Mouse (Mus musculus): Measurements from ENCODE around the gene Inpp5f.
"Not testable (repeated sequence)": the region's sequence is repeated elsewhere in the genome, so short reads cannot be mapped to it uniquely, and the experiment has no call there.

The Inpp5f gene

DNA sequence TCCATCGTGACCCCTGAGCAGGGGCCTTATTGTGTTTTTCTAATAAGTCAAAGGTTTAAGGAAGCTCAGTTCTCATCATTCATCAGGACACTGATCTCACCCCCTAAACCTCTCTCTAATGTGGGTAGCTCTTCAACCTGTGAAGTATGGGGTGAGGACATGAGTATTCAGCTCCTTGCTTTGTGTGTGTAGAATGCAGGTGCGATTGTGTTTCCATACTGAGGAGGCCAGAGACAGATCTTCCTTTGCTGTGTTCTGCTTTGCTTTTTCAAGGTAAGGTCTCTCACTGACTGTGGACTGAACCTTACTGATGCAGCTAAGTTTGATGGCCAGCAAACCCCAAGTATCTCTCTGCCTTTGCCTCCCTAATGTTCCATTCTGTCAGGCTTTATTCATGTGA lies 14.9 kb upstream of the Inpp5f start:
- DNase-seq, result no peak

DNA sequence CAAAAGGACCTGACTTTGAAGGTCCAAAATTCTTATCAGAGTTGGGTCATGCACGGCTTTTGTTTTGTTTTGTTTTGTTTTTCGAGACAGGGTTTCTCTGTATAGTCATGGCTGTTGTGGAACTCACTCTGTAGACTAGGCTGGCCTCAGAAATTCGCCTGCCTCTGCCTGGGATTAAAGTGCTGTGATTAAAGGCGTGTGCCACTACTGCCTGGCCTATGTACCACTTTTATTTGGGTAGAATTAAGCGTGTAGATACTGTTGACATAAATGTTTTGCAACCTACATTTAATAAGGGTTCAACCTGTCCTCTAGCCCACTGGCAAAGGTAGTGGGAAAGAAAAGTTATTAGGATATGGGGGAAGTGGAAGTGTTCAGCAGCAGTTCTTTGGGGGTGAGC lies 12.1 kb upstream of the Inpp5f start:
- no peak for DNase-seq

DNA sequence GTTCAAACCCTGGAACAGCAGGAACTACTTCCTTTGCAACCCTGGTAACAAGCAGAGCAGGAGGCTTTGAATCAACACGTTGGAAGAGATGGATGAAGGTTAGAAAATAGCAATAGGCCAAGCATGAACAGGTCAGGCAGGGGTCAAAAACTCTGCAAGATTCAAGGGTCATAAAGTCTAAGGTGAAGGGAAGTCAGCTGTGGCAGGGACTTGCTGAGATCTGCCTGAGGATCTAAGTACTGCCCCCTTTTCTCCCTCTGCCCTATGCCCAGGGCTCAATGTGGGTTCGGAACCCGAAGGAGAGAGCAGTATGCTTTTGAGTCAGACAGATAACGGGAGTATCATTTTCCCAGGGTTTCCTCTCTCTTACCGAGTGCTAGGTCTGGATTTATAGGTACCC lies 9.3 kb upstream of the Inpp5f start:
- DNase-seq, result no peak

DNA sequence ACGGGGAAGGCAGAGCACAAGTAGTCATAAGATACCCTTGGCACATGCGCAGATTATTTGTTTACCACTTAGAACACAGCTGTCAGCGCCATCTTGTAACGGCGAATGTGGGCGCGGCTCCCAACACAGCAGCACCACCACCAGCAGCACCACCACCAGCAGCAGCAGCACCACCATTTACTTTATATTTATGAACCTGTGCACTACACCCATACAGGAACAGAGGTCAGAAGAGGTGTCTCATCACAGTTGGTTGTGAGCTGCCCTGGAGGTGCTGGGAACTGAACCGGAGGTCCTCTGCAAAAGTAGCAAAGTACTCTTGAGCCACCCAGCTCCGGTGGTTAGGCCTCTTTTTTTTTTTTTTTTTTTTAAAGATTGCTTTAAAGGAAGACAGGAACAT lies 1.2 kb upstream of the Inpp5f start:
- DNase-seq, result not testable (repeated sequence)

DNA sequence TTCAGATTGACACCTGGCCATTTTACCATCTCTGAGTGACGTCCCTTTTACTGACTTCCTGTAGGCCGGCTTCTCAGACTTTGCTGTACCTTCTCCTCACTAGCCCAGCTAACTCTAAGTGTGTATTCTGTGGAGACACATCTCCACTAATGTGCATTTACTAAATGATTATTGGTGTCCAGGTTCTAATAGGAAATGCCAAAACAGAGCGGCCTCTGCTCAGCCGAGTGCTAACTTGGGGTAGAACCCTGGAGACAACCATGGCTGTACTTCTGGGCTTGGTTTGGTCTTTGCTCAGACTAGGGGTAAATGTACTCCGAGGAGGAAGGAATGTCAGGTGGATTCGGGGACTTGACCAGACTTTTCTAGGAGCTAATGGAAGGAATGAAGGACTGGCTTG lies 638 bp upstream of the Inpp5f start:
- no peak for DNase-seq

DNA sequence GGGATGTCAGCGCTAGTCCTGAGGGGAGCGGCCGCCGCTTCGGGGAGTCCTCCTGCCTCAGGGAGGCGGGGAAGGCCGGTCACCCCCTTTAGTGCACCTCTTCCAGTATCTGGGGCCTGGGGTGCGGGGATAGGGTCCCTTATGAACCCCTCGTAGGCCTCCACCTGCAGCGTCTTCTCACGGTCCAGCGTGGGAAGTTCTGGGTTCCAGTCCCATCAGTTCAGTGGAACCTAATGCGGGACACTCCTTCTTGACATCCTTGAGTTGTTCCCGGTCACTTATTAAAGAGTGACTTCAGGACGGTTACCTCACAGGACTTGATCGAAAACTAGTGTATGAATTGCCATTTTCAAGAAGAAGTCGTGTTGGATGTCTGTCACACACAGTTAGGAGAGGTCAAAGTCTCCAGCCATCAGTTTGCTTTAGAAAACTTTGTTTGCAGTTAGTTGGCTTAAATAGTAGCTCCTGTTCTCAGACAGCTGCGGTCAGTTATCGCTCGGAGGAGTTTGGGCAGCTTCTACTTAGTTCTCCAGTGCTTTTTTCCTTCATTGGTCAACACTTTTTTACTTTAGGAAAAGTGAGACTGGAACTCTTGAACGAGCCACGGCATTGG lies 777 bp downstream of the Inpp5f start:
- no peak for DNase-seq

DNA sequence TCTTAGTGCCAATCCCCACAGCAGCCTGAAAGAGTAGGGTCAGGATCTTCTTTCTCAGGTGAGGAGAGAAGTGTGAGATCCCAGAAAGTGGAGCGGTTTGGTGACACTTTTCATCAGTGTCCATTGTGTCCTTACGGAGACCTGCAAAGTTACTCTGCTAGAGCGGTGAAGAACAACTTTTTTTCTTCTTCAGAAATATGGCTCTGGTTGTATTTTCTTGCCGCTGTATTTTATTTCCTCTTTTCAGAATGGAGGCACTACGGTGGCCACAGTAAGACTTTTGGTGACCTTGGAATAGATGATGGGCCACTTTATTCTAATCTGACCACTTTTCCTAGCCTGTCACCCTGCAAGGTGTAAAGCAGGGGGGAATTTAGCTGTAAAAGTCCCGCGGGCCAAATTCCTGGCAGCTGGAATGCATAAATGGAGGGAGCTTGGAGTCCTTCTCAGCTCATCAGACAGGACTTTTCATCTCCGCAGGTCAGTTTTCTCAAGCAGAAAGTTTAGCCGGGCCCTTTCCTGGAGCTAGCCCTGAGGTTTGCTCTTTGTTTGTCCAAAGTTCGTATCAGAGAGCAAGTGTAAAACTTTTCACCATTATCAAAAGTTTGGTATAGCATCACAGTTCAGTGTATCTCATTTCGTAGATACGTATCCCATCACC lies 1.5 kb downstream of the Inpp5f start:
- DNase-seq, result no peak

DNA sequence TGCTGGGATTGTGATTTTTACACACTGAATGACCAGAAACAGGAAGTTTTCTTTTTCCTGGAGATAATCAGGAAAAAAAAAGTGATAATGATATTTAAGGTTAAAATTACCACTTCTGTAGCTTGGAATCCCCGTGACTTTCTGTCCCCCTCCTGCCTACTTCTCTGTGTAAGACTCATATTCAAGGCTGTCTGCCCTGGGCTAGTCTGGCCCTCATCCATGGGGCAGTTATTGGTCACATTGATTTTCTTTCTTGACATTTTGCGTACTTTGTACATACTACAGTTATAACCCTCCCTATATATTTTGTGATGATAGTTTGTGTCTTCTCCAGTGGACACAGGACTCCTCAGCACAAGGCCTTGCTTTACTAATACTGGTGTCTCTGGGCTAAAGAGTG lies 2.5 kb downstream of the Inpp5f start:
- DNase-seq, result no peak

DNA sequence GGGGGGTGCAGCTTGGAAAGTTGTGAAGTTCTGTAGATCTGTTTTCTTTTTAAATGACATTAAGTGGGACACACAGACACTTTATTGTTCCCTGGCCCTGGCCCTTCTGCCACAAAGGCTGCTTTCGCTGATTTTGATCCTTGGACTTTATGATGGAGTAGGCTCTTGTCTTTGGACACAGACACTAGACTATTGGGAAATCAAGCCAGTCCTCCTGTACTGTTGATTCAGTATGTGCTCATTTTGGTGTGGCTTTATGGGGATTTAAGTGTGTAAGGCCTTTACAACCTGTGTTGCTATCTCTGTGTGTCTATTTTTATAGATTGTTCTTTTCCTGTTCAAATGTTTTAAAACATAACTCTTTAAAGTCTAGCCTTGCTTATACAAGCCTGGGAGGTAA lies 6.5 kb downstream of the Inpp5f start:
- no peak for DNase-seq

DNA sequence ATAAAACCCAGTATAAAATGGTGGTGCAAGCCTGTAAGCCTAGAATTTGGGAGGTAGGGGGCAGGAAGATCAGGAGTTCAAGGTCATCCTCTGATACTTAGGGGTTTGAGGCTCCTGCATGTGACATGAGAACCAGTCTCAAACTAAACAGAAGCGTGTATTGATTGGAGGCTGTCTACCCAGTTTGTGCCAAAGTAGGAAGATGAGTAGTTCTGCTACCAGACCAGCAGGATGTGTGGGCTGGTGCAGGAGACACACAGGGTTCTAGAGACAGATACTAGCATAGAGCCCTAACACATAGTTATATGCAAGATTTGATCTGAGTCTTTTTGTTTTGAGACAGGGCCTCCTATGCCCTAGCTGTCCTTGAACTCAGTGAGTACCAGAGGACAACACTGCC lies 9.1 kb downstream of the Inpp5f start:
- DNase-seq, result no peak

DNA sequence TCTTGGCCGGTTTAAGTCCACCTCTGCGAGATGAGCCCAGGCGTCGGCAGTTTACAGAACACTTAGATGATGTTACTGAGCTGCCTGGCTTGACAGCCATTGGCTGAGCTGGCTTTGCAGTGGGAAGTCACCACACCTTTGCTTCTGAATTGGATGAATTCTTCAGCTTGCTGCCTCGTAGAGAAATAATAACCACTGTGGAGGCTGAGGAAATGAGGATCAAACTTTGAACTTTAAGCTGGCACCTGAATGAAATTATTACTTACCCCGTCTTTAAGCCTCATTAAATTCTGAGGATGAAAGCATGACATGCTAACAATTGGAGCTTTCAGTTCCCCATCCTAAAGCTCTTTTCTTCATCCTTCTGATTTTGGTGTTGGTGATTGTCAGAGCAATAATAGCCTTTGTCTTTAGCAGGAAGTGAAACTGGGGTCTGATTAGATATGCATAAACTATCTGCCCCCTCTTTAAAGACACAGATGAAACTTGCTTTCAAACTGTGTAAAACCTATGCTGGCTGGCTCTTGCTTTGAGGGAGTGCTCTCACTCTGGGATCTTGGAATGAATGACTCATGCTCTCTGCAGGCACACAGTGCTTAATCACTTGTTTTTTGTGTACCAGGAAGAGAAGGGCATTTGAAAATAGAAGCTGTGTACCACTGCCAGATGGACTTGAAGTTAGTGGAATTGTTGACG lies 11.3 kb downstream of the Inpp5f start:
- peak; percentile 72 for DNase-seq

DNA sequence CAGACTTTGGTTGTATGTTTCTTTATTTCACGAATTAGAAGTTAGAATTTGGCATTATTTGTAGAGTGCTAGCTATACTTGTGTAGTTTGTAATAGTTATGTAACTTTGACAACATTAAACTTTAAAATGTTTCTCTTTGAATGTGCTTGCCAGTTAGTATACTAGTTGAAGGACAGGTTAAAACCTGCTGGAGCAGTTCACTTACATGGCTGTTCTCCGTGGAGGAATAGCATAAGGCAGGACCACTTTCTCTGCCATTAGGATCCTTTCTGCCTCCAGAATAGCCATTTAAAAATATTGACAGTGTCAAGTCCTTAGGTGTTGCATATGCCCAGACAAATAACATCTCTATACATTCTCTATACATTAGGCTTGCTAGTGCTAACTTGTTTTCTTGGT lies 11.9 kb downstream of the Inpp5f start:
- no peak for DNase-seq

DNA sequence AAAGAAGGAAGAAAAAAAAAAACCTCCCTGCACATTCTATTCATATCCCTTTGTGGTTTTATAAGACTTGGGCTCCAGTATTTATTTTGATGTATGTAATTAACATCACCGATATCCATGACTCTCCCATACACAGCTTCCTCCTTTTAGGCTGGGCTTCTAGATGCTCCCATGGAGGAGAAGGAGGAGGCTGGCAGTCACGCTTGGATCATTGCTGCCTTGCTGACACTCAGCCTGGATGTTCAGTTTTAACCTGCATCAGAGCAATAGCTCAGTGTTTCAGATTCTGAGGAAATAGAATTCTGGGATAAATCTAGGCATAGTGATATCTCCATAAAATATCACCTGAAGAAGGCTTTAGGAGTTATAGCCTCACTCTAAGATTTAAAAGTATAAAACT lies 14.3 kb downstream of the Inpp5f start:
- no peak for DNase-seq

DNA sequence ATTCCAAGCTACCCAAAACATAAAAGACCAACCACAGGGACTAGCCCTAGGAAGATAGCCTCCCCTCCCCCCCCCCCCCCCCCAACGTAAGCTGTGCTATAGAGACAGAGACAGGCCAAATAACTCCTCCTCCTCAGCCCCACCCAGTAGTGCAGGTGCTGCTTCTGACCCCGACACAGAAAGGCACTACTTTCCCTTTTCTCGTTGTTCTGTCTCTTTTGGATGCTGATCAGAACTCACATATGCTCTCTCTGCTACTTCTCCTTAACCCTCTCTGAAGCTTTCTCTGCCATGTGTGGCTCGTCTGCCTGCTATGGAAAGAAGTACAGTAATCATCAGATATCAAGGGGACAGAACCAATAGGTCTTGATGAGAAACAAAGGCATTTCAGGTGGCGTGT lies 15.5 kb downstream of the Inpp5f start:
- no peak for DNase-seq

DNA sequence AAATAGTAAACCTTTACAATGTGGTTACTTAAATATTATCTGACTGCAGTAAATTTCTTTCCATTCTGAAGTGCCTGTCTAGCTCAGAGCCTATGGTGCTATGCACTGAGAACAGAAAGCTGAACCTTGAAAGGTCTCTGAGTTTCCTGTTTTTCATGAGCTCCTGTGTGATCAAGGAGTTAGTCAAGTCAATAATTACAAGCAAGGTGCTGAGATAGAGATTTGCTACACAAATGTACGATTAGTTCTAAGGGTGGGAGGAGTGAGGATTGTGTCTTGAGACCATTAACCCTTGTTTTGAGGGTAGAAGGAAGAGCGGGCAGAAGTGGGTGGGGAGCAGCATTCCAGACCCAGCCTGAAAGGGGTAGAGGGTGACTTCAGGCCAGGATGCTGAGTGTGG lies 16.1 kb downstream of the Inpp5f start:
- DNase-seq, result no peak

DNA sequence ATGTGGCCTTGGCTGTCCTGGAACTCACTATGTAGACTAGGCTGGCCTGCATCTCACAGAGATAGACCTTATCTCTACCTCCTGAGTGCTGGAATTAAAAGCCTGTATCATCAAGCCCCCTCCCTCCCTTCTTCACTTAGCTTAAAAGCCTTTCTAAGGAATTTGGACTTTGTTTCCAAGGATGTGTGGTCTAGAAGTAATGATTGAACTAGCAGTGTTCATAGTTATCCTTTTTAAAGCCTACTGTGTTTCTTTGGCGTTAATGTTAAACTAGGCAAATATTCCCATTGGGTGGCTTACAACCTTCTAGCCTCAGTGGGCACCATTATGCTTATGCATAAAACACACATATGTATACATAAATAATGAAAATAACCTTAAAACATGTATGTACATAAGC lies 16.6 kb downstream of the Inpp5f start:
- DNase-seq, result no peak

DNA sequence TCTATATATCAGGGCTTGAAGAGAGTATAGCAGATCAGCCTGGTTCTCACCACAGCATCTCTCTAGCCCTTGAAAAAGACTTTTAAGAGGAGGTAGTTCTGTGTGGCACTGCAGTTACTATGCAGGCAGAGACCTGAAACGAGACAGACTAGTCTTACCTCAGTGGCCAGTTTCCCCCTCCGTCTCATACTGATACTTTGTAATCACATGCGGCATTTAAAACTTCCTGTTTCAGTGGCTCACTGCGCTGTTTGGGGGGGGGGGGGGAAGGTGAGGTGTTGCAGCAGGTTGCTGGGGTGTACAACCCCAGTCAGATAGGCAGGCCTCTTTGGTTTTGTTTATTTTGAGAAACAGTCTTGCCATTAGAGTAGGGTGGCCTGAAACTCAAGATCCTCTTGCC lies 22.0 kb downstream of the Inpp5f start:
- DNase-seq, result no peak

DNA sequence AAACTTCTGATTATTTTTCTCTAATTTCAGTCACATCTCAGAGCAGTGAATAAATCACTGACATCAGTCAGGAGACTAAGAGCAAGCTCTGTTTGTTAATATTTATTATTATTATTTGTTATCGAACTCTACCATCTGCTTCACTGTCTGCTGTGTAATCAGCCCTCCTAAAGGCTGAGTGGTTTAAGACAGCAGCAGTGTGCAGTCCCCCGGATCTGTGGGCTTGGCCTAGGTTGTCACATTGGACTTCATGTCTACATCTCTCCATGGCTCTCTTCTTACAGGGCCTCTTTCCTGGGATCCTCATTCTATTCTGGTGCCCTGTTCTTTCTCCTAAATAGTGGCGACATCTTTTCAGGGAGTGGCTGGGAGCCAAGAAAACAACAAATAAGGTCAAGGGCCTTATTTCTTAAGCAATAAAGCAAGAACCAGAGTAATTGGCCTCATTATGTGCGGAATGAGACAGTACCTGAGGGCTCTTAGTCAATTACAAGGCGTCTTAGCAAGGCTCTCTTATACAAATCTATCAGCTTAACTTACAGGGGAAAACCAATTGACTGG lies 28.9 kb downstream of the Inpp5f start:
- DNase-seq, result no peak

DNA sequence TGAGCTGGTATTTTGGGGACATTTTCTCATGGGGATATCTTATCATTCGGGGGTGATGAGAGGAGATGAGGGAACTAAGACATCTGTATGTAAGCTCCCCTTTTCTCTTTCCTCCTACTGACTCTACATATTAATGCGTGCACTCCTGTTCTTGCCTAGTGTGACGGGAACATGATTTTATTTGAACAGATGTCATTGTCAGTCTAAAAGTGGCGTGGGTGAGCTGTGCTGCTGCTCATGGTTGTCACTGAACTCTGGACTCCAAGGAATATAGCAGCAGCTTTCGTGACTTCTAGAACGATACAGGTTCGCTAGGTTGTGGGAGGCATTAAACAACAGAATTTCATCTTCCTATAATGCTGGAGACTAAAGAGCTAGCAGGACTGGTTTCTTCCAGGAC lies 30.4 kb downstream of the Inpp5f start:
- no peak for DNase-seq

DNA sequence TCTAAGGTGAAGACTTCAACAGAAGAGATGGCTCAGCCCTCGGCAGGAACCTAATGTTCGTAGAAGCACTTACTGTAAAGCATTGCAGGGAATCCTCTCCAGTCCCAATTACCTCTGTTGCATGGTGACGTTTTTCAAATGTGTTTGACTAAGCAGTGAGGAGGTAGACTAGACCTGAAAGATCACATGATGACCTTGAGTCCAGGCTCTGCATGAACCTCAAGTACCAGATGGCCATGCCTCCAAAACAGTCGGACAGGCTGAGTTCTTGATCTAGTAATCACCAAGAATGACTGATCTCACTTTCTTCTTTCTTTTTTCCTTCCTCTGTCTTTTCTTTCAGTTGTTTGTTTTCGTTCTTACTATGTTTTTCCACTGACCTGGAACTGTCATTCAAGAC lies 31.3 kb downstream of the Inpp5f start:
- peak; percentile 68 for DNase-seq

DNA sequence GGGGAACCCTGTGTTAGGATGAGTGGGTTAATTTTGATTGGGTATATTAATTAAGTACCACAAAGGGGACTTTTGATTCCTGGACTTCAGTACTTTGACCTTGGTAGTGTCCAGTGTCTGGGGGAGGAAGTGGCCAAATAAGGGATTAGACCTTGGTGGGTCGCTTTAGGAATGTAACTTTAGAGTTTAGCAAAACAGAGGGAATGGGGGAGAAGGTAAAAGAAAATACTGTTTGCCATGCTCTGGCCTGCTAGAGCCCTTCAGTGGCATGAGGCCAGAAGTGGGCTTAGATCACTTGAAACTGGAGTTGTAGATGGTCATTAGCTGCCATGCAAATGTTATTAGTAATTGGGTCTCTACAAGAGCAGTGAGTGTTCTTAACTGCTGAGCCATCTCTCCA lies 45.8 kb downstream of the Inpp5f start:
- DNase-seq, result no peak

DNA sequence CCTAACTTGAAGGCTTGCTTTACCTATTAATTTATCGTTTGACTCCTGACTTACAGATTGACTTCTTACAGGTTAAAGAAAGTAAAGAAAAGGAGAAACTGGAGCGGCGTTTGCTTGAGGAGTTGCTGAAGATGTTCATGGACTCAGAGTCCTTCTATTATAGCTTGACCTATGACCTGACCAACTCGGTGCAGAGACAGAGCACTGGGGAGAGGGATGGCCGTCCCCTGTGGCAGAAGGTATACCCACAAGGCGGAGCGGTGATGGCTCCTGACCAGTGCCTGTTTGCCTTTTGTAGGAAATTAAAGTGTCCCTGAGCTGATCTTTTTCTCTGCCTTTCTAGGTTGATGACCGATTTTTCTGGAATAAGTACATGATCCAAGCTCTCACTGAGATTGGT lies 52.8 kb downstream of the Inpp5f start:
- DNase-seq, result no peak

DNA sequence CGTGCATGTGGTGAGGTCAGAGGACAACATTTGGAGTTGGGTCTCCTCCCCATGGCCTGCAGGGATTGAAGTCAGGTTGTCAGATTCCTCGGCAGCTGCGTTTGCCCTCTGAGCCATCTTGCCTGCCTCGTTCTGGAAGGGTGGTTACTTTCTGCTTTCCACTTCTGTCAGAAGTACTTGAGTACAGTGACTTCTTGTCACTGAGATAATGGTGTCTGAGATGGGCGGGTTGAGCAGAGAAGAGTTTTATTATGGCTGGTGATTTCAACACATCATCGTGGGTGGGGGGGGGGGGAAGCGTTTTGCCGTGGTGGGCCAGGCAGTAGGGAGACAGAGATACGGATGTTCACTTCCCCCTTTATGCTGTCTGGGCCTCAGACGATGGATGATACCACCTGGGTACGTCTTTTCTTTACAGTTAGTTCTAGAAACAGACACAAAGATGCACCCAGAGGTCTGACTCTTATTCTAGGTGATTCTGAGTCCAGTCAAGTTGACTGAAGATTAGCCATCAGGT lies 53.8 kb downstream of the Inpp5f start:
- no peak for DNase-seq

DNA sequence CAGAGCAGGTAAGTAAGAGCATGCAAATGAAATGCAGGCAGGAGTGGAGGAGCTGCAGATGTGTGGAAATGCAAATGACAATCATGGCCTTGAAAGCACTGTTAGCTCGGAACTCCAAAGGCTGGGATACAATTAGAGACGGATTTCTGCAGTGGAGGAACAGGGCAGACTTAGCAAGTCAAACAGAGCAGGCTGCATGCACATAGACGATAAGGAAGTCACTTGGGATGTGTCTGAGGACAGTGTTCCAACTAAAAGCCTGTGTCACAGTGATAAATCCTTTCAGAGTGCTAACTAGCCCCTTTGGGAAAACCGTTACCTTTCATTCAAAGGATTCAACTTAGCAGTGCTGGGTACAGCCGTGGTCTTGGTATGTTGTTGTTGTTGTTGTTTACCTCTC lies 56.7 kb downstream of the Inpp5f start:
- DNase-seq, result no peak

Data from cerebellum, adult 9-11 months (tissue).